Comparison of ENCODE assay signal across 4 mouse cellular contexts in the genomic region with DNA sequence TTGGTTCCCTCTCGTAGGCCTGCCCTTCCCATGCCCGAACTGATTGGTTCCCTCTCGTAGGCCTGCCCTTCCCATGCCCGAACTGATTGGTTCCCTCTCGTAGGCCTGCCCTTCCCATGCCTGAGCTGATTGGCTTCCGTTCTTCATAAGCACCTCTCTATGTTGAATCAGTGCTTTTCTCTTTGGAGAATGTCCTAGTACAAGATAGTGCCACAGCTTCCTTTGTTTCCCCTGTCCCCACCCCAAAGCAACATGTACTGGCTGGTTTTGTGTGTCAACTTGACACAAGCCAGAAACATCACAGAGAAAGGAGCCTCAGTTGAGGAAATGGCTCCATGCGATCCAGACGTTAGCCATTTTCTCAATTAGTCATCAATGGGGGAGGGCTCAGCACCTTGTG.
DNase-seq lines count a peak whose midpoint lies in the region; ATAC-seq and TF ChIP-seq lines count a peak whose summit lies in the region.
"Not testable (repeated sequence)": the region's sequence is repeated elsewhere in the genome, so short reads cannot be mapped to it uniquely, and the experiment has no call there.

No protein-coding gene starts in this region.

- H3K9me3 ChIP-seq in liver, embryonic 11.5 days (ENCODE audit: control insufficient read depth, low read length): not testable (repeated sequence)

- not testable (repeated sequence) for H3K4me3 ChIP-seq in liver, embryonic 11.5 days (ENCODE audit: low read depth, low read length)
- H3K4me3 ChIP-seq in testis, adult 2 months (ENCODE audit: control insufficient read depth, low read depth, low read length): peak overlapping the region; percentile 22; the same call in 1 of the 2 replicates

- H3K27me3 ChIP-seq in liver, embryonic 11.5 days (replicated peaks; ENCODE audit: control insufficient read depth, insufficient read depth, low read length); testis, adult 2 months (ENCODE audit: control insufficient read depth, insufficient read depth, low read length): not testable (repeated sequence)

- TF ChIP-seq POLR2A in testis, adult 2 months (IDR thresholded peaks at IDR 0.05; ENCODE audit: control insufficient read depth, low read depth, low read length): not testable (repeated sequence)

- peak; percentile 58 for DNase-seq in R1 (ENCODE audit: low read depth, low spot score)
- peak; percentile 80 for DNase-seq in heart, adult 11 months
- DNase-seq in liver, embryonic 11.5 days (ENCODE audit: low spot score): peak; percentile 26

- not testable (repeated sequence) for H3K27ac ChIP-seq in liver, embryonic 11.5 days (ENCODE audit: low read depth, low read length); testis, adult 2 months (ENCODE audit: control insufficient read depth, insufficient read depth, low read depth, low read length)

- not testable (repeated sequence) for ATAC-seq in liver, embryonic 11.5 days (replicated peaks; ENCODE audit: low FRiP score)

- H3K4me1 ChIP-seq in liver, embryonic 11.5 days (replicated peaks; ENCODE audit: control insufficient read depth, insufficient read depth, low read length); testis, adult 2 months (ENCODE audit: control insufficient read depth, insufficient read depth, low read length): not testable (repeated sequence)

- not testable (repeated sequence) for H3K36me3 ChIP-seq in liver, embryonic 11.5 days (ENCODE audit: control insufficient read depth, insufficient read depth, low read length); testis, adult 2 months (ENCODE audit: control insufficient read depth, insufficient read depth, low read length)

- WGBS in liver, embryonic 11.5 days: 84% methylated on average over 8 of the region's 8 CpGs

- TF ChIP-seq CTCF in testis, adult 2 months (IDR thresholded peaks at IDR 0.05; ENCODE audit: control insufficient read depth, insufficient read depth, insufficient replicate concordance, low read depth, low read length): not testable (repeated sequence)

- not testable (repeated sequence) for H3K4me2 ChIP-seq in liver, embryonic 11.5 days

- not testable (repeated sequence) for H3K9ac ChIP-seq in liver, embryonic 11.5 days (ENCODE audit: low read depth, low read length)

Comparison
In these comparisons a context has a peak if more than half of its experiments do, and no peak if none do; other contexts are left out.
1. DNase-seq: peak in every context shown above with its lines; median percentile 80 in heart, adult 11 months; 58 in R1; 26 in liver, embryonic 11.5 days.